Mouse (Mus musculus): ENCODE measurements around the gene Papln.

Papln gene

DNA sequence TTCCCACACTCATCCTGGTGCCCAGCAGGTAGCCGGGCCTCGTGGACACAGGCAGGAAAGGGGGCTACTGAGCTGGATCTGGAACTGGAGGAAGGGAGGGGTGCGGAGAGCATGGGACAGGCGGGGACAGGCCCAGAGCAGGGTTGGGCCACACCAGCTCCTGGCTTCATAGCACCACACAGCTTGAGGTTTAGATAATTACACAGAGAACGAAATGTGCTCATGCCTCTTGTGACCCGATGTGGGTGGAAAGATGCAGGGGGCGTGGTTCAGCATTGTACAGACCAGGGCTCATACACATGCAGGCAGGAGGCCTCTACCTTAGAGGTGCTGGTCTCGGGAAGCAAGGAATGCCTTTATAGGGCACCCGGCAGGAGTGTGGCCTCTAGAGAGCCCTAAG is 4.4 kb downstream of the Papln start:
- no peak for DNase-seq (ENCODE audit: low read depth, low spot score)

DNA sequence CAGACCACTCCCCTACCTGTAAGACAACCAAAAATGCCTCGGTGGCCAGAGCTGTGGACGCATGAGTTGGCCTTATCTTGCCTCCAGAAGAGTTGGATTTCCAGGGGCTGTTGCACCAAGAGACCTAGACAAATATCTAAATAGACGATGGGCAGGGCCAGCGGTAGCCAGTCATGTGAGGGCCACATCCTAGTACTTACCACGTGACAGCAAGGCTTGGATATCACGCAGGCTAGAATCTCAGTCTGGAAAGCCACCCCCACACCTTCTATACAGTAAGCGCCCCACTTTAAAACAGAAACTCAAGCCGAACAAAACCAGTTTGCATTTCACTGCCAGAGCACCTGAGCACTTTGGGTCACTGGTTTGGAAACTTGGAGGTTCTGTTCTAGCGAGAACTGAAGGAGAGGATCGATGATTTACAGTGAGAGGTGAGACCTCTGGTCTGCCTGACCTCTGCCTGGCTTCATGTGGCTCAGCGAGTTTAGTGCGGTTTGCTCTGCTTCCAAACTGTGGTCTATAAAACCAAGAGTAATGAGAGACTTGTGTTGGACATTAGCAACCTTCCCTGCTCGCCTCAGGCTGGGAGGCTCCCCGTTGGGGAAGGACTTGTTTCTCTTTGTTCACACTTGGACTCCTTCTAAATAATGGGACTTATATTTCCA is 4.9 kb downstream of the Papln start:
- DNase-seq (ENCODE audit: low read depth, low spot score) = peak; percentile 51

DNA sequence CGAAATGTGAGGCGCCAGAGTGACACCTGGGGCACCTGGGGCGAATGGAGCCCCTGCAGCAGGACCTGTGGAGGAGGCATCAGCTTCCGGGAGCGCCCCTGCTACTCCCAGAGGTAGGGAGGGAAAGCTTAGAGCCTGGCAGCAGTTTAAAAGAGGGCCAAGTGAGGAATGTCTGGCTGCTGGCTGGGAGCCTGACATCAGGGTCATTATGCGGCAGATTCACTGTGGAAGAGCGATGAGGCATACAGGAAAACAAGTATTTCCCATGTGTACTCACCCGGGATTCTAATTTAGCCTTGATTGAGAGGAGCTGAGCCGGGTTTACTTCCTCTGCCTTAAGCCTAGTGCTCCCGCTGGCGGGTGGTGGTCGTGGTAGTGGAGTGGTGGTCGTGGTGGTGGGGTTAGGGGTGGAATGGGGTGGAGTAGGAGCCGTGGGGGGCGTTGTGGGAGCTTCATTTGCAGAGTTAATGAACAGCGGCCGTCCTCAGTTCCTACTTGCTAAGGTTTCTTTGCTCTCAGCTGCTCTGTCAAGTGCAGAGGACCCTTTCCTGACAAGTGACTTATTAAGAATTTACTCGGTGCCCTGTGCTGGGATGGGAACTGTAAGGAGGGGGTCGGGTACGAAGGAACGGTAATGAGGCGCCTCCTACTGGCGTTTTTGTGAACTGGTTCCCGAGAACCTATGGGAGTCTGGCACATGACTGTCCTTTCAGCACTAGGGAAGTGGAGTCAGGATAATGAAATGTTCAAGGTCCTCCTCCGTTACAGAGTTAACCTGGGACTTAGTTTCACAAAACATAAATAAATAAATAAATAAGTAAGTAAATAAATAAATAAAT is 7.2 kb downstream of the Papln start:
- peak; percentile 85 for DNase-seq (ENCODE audit: low read depth, low spot score)

DNA sequence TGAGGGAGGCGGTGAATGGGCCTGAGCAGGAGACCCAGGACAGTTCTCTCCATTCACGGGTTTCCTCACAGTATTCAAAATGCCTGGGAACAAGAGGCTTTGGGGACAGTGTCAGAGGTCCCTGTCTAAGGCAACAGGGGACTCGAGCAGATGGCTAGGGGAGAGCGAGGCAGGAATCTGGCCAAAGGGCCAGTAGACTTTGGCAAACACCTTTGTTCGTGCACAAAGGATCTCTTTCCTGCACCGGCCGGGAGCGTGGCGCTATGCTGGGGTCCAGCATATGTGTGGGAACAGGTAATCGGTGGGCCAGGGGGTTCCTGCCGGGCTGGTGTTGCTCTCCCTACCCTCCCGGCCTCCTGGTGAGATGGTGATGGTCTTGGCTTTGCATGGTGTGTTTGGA is 12.2 kb downstream of the Papln start:
- DNase-seq (ENCODE audit: low read depth, low spot score) = no peak

DNA sequence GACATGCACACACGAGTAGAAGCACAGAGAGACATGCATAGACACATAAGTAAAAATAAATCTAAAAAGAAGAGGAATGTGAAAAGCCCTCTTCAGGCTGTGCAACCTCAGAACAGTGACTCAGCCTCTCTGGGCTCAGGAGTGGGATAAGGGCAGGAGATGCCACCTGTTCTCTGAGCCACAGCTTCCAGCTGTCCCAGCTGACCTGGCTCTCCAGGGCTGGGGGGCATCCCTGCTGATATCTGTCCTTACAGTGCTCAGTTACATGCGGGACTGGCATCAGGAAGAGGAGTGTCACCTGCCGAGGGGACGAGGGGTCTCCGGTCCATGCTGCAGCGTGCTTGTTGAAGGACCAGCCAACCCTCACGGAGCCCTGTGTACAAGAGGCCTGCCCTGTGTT is 13.3 kb downstream of the Papln start:
- no peak for DNase-seq (ENCODE audit: low read depth, low spot score)

DNA sequence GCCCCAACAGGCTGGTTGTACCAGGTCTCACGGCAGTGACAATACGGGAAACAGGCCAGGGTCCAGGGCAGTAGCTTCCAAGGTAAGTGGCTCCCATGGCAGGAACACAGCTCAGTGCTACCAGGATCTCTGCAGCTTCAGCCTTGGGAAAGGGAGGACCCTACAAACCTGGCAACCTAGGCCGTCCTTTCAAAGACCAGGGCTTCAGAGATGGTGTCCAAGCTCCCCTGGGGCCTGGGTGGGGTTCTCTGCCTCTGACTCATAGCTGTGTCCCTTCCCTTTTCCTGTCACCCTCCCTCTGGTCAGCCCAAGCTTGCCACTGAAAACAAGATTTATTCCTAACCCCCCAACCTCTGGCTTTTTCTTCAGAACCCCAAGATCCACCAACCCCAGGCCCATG is 16.7 kb downstream of the Papln start:
- DNase-seq (ENCODE audit: low read depth, low spot score) = no peak

DNA sequence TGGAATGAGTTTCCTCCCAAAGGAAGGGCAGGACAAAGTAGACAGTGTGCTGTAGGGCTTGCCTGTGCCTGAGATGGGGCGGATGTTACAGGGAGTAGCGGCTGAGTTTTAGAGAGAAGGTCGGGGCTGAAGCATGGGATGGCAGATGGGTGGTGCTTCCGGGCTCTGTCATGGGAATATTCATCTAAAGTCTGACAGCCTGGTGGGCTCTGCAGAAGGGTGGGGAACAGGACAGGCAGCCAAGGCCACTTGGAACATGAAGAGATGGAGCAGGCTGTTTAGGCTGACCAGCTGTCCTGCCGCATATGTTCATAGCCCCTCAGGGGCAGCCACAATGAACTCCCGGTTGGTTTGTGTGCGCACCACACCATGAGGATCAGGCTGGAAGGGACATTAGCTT is 17.8 kb downstream of the Papln start:
- DNase-seq (ENCODE audit: low read depth, low spot score) = no peak

DNA sequence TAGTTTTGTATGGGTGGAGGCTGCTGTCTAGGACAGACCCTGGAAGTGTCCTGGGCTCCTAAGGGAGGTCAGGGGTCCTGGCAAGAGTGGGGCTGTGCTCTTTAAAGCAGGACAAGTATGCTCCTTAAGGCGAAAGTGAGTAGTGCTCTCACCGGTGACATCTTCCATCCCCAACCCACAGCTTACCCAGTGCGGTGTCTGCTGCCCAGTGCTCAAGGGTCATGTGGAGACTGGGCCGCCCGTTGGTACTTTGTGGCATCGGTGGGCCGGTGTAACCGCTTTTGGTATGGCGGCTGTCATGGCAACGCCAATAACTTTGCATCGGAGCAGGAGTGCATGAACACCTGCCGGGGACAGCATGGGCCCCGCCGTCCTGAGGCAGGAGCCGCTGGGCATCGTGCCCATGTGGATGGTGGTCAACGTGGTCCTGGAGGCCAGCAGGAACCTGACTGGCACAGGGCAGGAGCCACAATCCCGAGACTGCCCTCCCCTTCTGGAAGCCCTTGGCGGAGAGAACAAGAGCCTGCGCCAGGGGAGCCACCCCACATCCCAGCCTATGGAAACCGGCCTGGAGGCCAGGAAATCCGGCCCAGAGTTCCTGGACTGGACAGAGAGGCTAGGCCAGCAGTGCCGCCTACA is 18.3 kb downstream of the Papln start:
- DNase-seq (ENCODE audit: low read depth, low spot score) = no peak

DNA sequence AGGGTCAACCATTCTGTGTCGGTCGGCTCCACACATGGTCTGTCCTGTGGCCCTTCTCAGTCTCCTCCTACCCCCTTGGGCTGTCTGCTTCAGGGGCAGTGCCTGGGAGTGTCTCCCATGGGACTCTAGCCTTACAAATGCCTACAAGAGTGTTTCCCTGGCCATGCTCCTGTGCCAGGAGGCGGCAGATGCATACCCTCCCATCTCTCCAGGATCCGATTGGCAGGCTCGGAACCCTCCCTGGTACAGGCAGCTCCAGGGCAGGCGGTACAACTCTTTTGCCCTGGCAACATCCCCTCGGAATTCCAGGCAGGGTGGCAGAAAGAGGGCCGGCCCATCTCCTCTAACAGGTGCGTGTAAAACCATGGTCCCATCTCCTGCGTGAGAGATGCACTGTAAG is 19.2 kb downstream of the Papln start:
- DNase-seq (ENCODE audit: low read depth, low spot score) = no peak

DNA sequence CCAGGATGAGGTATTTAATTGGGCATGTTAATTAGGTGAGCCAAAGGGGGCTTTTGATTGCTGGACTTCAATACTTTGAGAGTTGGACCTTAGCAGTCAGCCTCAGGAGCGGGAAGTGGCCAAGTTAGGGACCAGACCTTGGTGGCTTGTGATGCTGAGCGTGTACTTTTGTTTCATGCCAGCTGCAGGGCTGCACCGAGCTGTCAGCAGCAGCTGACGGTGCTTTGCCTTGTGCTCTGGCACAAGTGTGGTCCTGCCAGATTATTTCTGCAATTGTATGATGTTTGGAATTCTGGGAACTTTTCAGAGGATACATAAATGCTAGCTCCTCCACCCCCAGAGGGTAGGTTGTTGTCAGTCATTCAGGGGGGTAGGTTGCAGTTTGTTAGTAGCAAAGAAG is 21.9 kb downstream of the Papln start:
- no peak for DNase-seq (ENCODE audit: low read depth, low spot score)

DNA sequence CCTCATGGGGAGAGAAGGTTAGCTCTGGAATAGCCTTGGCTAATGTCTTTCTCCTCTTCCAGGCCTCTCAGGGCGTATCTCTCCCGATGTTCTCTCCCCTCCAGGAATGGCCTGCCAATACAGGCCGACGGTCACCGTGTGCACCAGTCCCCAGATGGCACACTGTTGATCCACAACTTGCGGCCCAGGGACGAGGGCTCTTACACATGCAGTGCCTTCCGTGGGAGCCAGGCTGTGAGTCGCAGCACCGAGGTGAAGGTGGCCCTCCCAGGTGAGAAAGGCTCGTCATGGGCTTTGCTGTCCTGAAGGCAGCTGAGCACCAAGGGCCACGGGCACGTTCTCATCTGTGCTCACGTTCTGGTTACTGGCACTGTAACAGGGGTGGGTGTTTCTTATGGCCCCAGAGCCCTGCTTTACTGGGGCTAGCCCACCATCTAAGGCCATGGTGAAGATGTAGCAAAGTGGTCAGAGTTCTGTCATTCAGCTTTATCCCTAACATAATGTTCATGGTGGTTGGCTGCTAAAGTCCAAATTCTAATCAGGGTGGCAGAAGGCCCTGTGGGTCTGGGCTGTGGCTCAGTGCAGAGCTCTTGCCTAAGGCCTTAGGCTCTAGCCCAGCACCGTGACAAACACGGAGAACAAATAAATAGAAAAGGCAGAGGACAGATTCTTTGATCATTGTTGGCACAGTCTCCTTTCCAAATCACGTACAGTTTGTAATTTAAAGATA is 25.8 kb downstream of the Papln start:
- no peak for DNase-seq (ENCODE audit: low read depth, low spot score)

DNA sequence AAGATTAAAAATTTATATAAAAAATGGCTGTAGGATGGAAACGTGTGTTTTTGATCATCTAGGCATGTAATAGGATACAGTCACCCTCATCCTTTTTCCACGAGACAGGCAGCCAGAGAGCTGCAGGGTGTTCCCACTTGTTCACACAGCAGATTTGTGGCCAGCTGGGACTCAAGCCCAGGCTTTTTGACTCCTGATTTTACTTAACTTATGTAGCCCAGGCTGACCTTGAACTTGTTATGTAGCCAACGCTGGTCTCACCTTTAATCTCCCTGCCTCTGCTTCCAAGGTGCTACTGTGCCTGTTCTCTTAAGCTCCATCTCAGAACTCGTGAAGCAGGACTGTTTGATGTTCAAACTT is 26.3 kb downstream of the Papln start:
- no peak for DNase-seq (ENCODE audit: low read depth, low spot score)

DNA sequence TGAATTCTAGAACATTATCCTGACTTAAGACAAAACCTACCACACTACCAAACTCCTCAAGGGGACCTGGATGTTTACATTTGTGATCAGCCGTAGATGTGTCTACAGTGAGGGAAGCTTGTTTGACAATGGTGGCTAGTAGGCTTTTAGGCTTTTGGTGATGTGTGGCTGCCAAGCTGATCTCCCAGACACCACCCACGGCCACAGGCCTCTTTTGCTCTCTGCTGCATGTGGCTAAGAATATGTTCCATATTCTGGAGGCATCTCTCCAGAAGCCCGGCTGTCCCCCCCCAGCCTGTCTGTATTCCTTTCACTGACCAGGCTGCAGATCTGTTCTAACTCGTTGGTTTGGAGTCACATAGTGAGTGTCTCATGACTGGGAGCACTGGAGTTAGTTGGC is 27.3 kb downstream of the Papln start:
- no peak for DNase-seq (ENCODE audit: low read depth, low spot score)

DNA sequence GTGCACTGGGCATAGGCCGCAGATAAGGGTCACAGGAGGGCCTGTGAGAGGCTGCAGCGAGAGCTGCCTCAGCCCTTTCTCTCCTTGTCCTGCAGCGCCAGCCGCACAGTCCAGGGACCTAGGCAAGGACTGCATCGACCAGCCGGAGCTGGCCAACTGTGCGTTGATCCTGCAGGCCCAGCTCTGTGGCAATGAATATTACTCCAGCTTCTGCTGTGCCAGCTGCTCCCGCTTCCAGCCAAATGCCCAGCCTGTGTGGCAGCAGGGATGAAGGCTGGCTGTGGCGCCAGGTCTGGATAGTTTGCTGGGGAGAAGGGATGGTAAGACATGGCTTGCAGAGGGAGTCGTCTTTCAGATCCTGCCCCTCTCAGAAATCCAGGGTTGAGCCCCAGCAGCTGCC is 28.3 kb downstream of the Papln start:
- no peak for DNase-seq (ENCODE audit: low read depth, low spot score)

DNA sequence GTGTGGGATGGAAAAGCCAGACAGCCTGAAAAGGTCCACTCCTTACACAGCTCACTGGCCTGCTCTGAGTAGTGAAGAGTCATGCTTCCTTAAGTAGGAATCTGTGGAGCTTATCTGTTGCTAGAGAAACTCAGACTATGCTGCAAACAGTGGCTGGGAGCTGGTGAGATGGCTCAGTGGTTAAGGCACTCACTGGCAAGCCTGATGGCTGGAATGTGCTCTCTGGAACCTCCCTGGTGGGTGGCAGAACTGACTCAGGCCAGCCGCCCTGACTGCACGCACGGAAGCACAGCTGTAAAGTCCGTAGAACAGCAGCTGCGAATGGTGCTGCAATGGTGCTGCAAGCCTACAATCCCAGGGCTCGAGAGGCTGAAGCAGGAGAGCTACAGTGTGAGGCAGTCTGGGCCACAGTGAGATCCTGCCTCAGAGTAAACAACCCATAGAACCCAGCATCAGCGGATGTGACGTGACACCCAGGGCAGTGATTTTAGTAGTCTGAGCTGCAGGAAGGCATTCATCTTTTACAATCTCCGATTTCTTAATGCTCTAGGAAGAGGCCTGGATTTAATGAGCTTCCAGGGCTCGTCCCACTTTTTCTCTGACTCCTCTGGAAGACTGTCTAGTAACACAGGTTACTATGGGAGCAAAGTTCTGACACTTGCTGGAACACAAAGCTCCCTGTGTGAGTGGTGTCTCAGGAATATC is 29.4 kb downstream of the Papln start:
- no peak for DNase-seq (ENCODE audit: low read depth, low spot score)

DNA sequence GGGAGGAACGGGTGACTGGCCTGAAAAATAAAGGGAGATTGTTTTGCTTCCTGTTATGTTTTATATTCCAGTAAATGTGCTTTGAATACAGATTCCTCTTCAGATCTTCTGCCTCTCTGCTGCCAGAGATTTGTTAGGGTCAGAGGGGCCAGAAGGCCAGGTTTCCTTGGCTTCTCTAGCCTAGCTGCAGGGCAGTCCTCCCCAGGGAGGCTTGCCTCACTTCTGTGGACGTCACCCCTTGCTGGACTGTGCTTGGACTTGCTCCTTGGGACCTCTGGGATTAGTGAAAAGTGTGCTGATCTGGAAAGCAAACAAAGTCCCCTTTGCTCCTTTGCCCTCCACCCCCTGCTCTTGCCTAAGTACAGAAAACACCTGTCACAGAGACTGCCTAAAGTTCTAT is 31.6 kb downstream of the Papln start:
- no peak for DNase-seq (ENCODE audit: low read depth, low spot score)

DNA sequence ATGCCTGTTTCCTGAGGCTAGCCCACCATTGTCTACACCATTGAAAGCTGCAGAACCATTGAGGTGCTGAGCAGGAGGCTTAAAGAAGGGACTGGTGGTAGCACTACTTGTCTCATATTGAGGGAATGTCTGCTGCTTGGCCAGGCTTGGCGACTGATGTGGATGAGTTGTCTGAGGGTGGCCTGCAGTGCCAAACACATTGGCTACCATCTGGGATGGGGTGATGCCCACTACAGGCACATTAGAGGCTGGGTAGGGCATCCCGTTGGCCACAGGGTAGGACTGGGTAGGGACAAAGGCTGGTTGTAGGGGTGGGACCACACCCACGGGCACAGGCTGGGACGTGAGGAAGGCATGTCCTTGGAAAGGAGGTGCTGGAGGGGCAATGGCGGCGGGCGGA is 32.2 kb downstream of the Papln start:
- no peak for DNase-seq (ENCODE audit: low read depth, low spot score)

DNA sequence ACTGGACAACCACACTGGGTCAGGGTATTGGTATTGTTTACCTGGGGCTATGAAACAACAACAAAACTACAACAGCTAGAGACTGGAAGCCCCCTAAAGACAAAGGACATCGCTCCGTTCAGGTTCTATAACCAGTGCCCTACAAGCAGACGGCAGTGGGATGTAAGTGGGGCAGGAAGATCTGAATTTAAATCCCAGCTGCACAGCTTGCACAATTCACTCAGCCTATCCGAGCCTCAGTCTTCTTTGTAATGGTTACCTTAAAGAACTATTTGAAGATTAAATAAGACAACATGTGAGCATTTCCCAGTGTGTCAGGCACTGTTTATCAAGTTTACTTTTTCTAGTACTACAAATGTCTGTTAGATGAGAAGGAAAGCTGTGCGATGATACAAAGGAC is 34.9 kb downstream of the Papln start:
- DNase-seq (ENCODE audit: low read depth, low spot score) = no peak

DNA sequence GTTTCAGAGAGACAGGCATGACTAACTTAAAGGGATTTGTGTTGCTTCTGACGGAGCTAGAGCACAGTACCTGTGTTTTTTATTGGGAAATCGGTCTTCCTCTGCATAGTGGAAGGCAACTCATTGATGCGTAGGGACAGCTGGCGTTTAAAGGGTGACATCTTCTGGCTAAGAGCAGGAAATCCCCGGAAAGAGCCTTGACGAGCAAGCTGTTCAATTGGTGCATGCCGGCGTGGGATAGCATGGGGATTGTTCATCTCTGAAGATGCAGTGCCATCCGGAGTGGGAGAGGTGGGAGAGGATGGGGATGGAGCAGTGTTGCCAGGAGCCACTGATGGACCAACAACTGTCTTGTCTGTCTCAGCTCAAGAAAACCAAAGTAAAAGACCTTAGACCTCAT is 37.5 kb downstream of the Papln start:
- no peak for DNase-seq (ENCODE audit: low read depth, low spot score)

DNA sequence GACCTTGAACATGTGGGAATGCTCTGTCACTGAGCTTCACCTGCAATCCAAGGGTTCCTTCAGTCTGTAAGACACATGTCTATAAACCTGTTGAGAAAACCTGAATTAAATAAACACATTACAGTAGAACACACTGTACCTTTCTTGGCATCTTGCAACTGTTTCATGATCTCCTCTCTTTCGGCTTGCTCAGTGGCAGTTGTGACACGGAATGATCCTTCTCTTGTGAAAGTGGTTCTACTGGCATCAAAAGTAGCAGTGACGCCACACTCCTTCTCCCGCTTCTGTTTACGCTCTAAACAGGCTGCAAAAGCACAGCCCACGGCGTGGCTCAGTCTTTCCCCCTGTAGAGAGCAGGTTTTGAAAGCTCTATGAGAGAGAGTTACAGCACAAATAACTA is 40.2 kb downstream of the Papln start:
- DNase-seq (ENCODE audit: low read depth, low spot score) = no peak

DNA sequence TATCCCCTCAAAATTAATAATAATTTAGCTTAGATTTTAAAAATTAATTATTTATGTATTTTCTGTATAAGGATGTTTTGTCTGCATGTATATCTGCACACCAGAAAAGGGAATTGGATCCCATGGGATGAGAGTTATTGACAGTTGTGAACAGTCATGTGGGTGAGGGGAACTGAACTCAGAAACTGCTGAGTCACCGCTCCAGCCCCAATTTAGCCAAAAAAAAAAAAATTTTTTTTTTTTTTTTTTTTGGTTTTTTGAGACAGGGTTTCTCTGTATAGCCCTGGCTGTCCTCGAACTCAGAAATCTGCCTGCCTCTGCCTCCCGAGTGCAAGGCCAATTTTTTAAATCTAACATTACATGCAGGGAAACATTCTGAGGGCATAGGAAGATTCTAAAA is 48.5 kb downstream of the Papln start:
- no peak for DNase-seq (ENCODE audit: low read depth, low spot score)

DNA sequence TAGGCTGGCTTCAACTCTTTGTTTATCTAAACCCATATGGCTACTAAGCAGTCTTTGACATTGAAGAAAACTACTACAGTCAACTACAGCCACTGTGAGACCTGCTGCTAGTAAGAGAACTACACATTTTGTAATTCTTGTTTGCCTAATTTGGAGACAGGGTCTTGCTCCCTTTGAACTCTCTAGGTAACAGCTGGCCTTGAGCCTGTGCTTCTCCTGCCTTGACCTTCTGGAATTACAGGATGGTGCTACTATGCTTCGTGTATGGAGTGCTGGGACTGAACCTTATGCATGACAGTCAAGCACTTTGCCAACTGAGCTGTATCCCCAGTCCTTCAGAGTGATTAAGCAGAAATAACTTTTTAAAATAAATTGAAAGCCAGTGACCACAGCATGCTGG is 53.2 kb downstream of the Papln start:
- no peak for DNase-seq (ENCODE audit: low read depth, low spot score)
